Mouse (Mus musculus): Measurements from ENCODE around the gene Osbpl9.

DNA sequence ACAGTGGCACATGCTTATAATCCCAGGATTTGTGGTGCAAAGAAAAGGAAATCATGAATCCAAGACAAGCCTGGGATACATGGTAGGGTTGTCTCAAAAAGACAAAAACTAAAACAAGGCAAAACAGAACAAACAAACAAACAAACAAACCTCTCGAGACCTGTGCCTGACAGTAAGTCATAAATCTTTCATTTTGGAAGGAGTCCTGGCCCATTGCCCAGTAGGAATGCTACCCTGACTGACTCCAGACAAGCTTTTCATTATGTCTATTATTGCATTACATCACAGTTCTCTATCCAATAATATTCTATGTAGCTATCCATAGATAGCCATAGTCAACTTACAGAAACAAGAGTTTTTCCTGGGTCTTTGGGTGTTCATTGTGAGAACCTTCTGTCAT, 86.3 kb downstream of the Osbpl9 start:
- TF ChIP-seq GATA1 (IDR thresholded peaks at IDR 0.05; ENCODE audit: borderline replicate concordance, low read length) (no peak), FLI1 (IDR thresholded peaks at IDR 0.05; ENCODE audit: low read length) (no peak)

Data from megakaryocyte, embryonic 14.5 days (primary cell).